ENCODE assay signal across 8 mouse cellular contexts in genomic region chr19:46152127-46152803, GRCm38 (mm10). TPM values are rescaled to one million over a fixed set of nuclear protein-coding genes. Genes with fewer than 3 reads are reported as not detected.
DNase-seq lines count a peak whose midpoint lies in the region; ATAC-seq lines count a peak whose summit lies in the region.

Gbf1 (plus strand) TSS chr19:46152509.

- peak within 1 kb of the TSS; percentile 80 to 99 for H3K4me3 ChIP-seq in heart, embryonic 14.5 days (ENCODE audit: control insufficient read depth in 1 of 2, insufficient read depth in 1 of 2, low read depth in 1 of 2, low read length in 2 of 2)
- peak within 1 kb of the TSS; percentile 85 for H3K4me3 ChIP-seq in liver, embryonic 13.5 days (replicated peaks)
- H3K4me3 ChIP-seq in stomach, embryonic 16.5 days (replicated peaks; ENCODE audit: low read length), result peak within 1 kb of the TSS; percentile 90

- H3K4me2 ChIP-seq in heart, embryonic 14.5 days (ENCODE audit: low read length), result peak within 1 kb of the TSS; percentile 80
- peak within 1 kb of the TSS; percentile 80 for H3K4me2 ChIP-seq in liver, embryonic 13.5 days
- H3K4me2 ChIP-seq in stomach, embryonic 16.5 days (ENCODE audit: low read depth, low read length), result peak within 1 kb of the TSS; percentile 83

- no peaks in the 10 kb centered on the region for H3K9me3 ChIP-seq in heart, embryonic 14.5 days (ENCODE audit: control insufficient read depth, low read length)
- no peaks in the 10 kb centered on the region for H3K9me3 ChIP-seq in liver, embryonic 13.5 days (replicated peaks)
- no peaks in the 10 kb centered on the region for H3K9me3 ChIP-seq in stomach, embryonic 16.5 days (replicated peaks; ENCODE audit: control insufficient read depth, low read length)

- DNase-seq in c-Kit-negative CD71-positive TER-119-positive erythroid progenitor cells, embryonic 14.5 days (ENCODE audit: low read depth, low spot score), result peak; percentile 94
- peak; percentile 99 for DNase-seq in fibroblast of lung, adult 2 months (ENCODE audit: low read depth)
- peak; percentile 96 for DNase-seq in kidney, postnatal 14 days
- DNase-seq in liver, embryonic 13.5 days, result peak; percentile 93
- DNase-seq in neural tube, embryonic 10.5 days (ENCODE audit: extremely low spot score, low spot score), result peak; percentile 89

- peak; percentile 97 for ATAC-seq in CD4-positive, CD25-positive, alpha-beta regulatory T cell, adult 4 months
- peak; percentile 94 for ATAC-seq in heart, embryonic 14.5 days (ENCODE audit: insufficient number of reproducible peaks, insufficient read depth, low FRiP score, low read depth)
- peak; percentile 96 for ATAC-seq in liver, embryonic 13.5 days (ENCODE audit: low read depth)
- ATAC-seq in stomach, embryonic 16.5 days (ENCODE audit: insufficient read depth, low FRiP score), result peak; percentile 97

- peaks cover 9 to 29% of the 10 kb centered on the region in 2 experiments for H3K4me1 ChIP-seq in heart, embryonic 14.5 days (ENCODE audit: control insufficient read depth in 2 of 2, insufficient read depth in 2 of 2, low read length in 2 of 2)
- peaks cover 50% of the 10 kb centered on the region for H3K4me1 ChIP-seq in liver, embryonic 13.5 days (replicated peaks)
- peaks cover 26% of the 10 kb centered on the region for H3K4me1 ChIP-seq in stomach, embryonic 16.5 days (ENCODE audit: control insufficient read depth, insufficient read depth, low read length)

- peak within 1 kb of the TSS; percentile 45 to 69 for H3K27ac ChIP-seq in heart, embryonic 14.5 days (replicated peaks in 1 of 2; ENCODE audit: control insufficient read depth in 1 of 2, insufficient read depth in 1 of 2, low read depth in 2 of 2, low read length in 2 of 2)
- H3K27ac ChIP-seq in liver, embryonic 13.5 days, result peak within 1 kb of the TSS; percentile 45; the same call in 1 of the 2 replicates
- H3K27ac ChIP-seq in stomach, embryonic 16.5 days (ENCODE audit: low read length), result 0 out of 2 replicates have a peak within 1 kb of the TSS, but pooled peaks have one; percentile 44

- peaks cover 4% of the 10 kb centered on the region; the same call in 1 of the 2 replicates for H3K36me3 ChIP-seq in heart, embryonic 14.5 days (ENCODE audit: control insufficient read depth, insufficient read depth, low read length)
- no peaks in the 10 kb centered on the region for H3K36me3 ChIP-seq in liver, embryonic 13.5 days
- H3K36me3 ChIP-seq in stomach, embryonic 16.5 days (ENCODE audit: control insufficient read depth, insufficient read depth, low read length), result no peaks in the 10 kb centered on the region

- peak within 1 kb of the TSS; percentile 84 for H3K9ac ChIP-seq in heart, embryonic 14.5 days (ENCODE audit: low read length)
- peak within 1 kb of the TSS; percentile 79 for H3K9ac ChIP-seq in liver, embryonic 13.5 days
- peak within 1 kb of the TSS; percentile 81 for H3K9ac ChIP-seq in stomach, embryonic 16.5 days (ENCODE audit: low read length)

- H3K27me3 ChIP-seq in heart, embryonic 14.5 days (ENCODE audit: control insufficient read depth, insufficient read depth, low read length), result peaks cover 18% of the 10 kb centered on the region
- peaks cover 39% of the 10 kb centered on the region for H3K27me3 ChIP-seq in liver, embryonic 13.5 days
- peaks cover 30% of the 10 kb centered on the region for H3K27me3 ChIP-seq in stomach, embryonic 16.5 days (ENCODE audit: control insufficient read depth, insufficient read depth, low read length)

- under 1% methylated on average over 37 of the region's 37 CpGs for WGBS in heart, embryonic 14.5 days
- WGBS in liver, embryonic 13.5 days (ENCODE audit: insufficient replicate concordance), result under 1% methylated on average over 37 of the region's 37 CpGs
- under 1% methylated on average over 37 of the region's 37 CpGs for WGBS in stomach, embryonic 16.5 days

RNA-seq across cellular contexts. Expression of gene Gbf1, which starts in this region (rescaled TPM):
- polyA plus RNA-seq in CD4-positive, CD25-positive, alpha-beta regulatory T cell, adult 4 months (2017; shearing (Covaris generic)), result 10 to 100 TPM; 23.8 to 33.5 TPM
- polyA plus RNA-seq in heart, embryonic 14.5 days (2014; fragmentation: Nextera tagmentation; extraction: Ambion mirVana), result 43.5 and 45.0 TPM in 2 replicates
- polyA plus RNA-seq in liver, embryonic 13.5 days (2015; fragmentation: Nextera tagmentation; extraction: Ambion mirVana), result 18.1 and 20.1 TPM in 2 replicates
- polyA plus RNA-seq in stomach, embryonic 16.5 days (2015; fragmentation: Nextera tagmentation; extraction: Ambion mirVana), result 36.4 and 40.4 TPM in 2 replicates

Comparison
In these comparisons a context has a peak if more than half of its experiments do, and no peak if none do; other contexts are left out.
1. Peak in every context shown above with its lines: DNase-seq, ATAC-seq, H3K4me3 ChIP-seq and H3K27ac ChIP-seq.